Mouse (Mus musculus): ENCODE measurements around the gene Borcs5.

The Borcs5 gene

GRCm38 (mm10) chr6:134630447-134630846, 8.9 kb upstream of the Borcs5 start:
- DNase-seq (ENCODE audit: low spot score in 2 of 2) = no peak

- peak in 1 of 2 experiments; percentile 10 for DNase-seq (ENCODE audit: low spot score in 2 of 2)
Measured at GRCm38 (mm10) chr6:134631947-134632687, 7.2 kb upstream of the Borcs5 start, which contains the start of gene Mansc1. TSS of gene Mansc1 (minus strand) at chr6:134632488.

DNA sequence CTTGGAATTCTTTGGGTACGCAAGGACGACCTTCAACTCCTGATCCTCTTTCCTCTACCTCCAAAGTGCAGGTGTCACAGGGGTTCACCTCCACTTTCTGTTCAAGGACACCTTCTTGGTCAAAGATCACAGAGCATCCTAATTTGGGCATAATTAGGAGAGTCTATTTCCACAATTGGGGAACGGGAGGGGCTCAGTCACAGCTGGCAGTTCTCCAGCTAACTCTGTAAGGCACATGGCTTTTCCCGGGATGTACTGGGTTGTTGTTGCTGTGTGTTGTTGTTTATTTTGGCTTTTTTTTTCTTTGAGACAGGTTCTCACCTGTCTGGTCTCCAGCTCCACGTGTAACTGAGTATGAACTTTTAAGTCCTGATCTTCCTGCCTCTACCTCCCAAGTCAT, 6.6 kb upstream of the Borcs5 start:
- DNase-seq (ENCODE audit: low spot score in 2 of 2) = no peak

DNA sequence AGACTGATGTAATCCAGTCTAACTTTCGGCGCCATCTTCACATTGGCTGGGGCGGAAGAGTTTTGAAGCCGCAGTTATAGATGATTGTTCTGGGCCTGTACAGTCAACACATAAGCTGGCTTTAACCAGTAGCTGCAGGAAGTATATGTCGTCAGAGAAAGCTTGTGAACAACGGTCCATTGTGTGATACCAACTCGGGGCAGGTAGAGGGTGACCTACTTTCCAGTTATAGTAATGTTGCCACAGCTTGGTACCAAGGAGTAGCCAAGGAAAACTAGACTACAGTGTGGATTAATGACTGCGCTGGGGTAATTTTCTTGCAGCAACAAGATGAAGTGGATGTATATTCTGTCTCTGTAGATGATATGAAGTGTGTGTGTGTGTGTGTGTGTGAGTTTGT, 5.8 kb upstream of the Borcs5 start:
- no peak for DNase-seq (ENCODE audit: low spot score in 2 of 2)

DNA sequence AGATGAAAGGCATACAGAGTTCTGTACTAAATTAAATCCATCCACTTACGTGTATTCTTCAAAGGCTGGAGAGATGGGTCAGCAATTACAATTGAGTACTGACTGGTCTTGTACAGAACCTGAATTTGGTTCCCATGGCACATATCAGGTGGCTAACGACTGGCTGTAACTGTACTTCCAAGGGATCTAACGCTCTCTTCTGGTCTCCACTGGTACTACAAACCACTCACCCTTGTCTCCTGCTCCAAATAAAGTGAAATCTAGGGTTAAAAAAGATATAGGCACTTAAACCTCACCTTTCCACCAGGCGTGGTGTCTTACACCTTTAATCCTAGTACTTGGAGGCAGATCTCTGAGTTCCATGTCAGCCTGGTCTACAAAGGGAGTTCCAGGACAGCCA, 2.8 kb upstream of the Borcs5 start:
- no peak for DNase-seq (ENCODE audit: low spot score in 2 of 2)

GRCm38 (mm10) chr6:134639900-134640299, 590 bp downstream of the Borcs5 start:
- no peak for DNase-seq (ENCODE audit: low spot score in 2 of 2)

DNA sequence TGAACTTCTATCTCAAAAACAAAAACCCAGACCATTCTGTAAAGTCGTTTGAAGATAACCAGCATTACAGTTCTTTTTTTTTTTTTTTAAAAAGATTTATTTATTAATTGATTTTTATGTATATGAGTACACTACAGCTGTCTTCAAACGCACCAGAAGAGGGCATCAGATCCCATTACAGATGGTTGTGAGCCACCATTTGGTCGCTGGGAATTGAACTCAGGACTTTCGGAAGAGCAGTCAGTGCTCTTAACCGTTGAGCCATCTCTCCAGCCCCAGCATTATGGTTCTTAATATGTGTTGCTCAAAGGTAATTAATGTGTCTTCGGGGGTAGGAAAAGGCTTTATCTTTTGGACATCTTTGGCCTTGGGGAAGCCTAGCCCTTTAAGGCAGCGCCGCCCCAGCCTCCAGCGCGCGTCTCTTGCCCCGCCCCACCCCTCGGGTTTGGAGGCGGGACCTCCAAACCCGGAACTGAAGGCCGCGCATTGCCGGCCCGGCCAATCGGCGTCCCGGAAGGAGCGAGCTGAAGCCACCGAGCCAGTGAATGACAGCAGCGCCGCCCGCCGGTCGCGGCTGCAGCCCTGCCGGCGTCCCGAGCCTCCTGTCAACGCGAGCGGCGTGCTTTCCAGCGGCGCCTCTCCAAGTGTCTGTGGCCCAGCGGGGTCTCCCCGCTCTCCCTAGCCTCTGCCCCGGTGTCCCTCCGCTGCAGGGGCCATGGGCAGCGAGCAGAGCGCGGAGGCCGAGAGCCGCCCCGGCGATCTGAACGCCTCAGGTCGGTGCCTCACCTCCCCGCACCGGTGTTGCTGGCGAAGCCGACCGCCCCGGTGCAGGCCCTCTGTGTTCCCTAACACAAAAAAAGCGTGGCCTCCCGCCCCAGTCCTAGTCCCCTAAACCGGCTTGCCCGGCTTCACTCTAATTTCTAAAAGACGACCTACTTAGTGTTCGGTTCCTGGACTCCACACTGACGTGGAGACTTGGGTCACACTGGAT, 1.5 kb downstream of the Borcs5 start:
- DNase-seq (ENCODE audit: low spot score in 2 of 2) = peak; percentile 84 to 89

DNA sequence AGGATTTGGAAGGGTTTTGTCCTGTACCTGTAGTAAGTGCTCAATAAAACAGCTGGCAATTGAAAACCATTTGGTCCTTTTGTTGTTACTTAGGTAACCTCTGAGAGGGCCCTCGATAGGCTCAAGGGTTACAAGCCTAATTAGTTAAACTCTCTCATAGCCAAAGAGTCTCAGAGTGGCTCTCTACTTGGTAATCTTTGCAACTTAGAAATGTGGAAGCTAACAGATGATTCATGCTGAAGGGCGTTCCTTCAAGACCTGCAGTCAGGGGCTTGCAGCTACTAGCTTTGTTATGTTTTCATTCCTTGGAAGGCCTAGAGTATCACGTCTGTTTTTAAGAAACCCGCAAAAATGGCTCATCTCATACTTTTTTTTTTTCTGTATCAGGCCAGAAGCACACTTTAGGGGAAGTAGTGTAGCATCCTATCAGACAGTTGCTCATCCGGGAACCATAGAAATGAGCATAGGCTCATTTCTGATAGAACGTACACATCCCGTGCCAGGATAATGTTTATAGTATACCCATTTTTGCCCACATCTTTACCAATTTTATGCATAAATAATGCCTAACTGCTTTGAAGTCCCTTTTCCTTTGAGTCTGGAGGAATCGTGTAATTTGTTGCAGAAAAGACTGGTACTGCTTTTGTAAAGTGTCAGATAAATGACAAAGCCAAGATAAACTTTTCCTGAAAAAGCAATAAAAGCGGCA, 2.6 kb downstream of the Borcs5 start:
- no peak for DNase-seq (ENCODE audit: low spot score in 2 of 2)

GRCm38 (mm10) chr6:134643296-134643695, 4.0 kb downstream of the Borcs5 start:
- peak in 1 of 2 experiments; percentile 9 for DNase-seq (ENCODE audit: low spot score in 2 of 2)

DNA sequence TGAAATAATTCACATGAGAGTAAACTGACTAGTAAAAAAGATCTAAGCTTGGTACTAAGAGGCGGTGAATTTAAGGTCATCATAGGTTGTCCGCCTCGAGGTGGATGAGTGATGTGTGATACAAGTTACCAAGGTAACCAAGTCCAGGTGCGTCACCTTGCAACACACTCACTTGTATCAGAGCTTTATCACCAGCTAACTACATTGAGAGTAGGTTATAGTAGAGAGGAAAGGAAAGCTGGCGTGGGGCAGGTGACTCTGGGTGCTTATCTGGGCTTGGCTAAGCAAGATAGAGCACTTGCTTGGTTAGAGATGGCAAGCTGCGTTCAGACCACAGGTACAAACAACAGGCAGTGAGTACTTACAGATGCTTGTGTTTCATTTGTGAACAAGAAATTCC, 7.5 kb downstream of the Borcs5 start:
- no peak for DNase-seq (ENCODE audit: low spot score in 2 of 2)

GRCm38 (mm10) chr6:134647621-134648020, 8.3 kb downstream of the Borcs5 start:
- DNase-seq (ENCODE audit: low spot score in 2 of 2) = no peak

- DNase-seq (ENCODE audit: low spot score in 2 of 2) = no peak
Measured at GRCm38 (mm10) chr6:134648356-134648755, 9.0 kb downstream of the Borcs5 start.

DNA sequence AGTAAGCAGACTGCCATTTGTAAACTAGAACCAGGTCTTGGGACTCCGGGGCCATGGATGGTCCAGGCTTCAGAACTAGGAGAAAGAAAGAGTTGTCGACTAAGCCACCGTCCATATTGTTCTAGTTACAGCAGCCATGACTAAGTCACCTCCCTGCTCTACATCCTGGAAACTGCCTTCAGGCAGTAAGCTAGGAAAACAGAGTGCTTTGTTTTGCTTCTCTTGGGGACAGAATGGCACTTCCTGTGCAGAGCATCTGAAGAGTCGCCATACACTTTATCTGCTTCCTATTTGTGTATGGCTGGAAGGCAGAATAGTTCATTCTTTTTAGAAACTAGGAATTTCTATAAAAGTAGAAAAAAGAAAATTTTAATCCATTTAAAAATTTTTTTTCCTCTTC, 17.2 kb downstream of the Borcs5 start:
- DNase-seq (ENCODE audit: low spot score in 2 of 2) = no peak

- DNase-seq (ENCODE audit: low spot score in 2 of 2) = peak in 1 of 2 experiments; percentile 9
Measured at GRCm38 (mm10) chr6:134659108-134659958, 20.0 kb downstream of the Borcs5 start.

- no peak for DNase-seq (ENCODE audit: low spot score in 2 of 2)
Measured at GRCm38 (mm10) chr6:134660714-134661406, 21.6 kb downstream of the Borcs5 start.

- no peak for DNase-seq (ENCODE audit: low spot score in 2 of 2)
Measured at GRCm38 (mm10) chr6:134664573-134664972, 25.3 kb downstream of the Borcs5 start.

- no peak for DNase-seq (ENCODE audit: low spot score in 2 of 2)
Measured at GRCm38 (mm10) chr6:134665817-134666216, 26.5 kb downstream of the Borcs5 start.

DNA sequence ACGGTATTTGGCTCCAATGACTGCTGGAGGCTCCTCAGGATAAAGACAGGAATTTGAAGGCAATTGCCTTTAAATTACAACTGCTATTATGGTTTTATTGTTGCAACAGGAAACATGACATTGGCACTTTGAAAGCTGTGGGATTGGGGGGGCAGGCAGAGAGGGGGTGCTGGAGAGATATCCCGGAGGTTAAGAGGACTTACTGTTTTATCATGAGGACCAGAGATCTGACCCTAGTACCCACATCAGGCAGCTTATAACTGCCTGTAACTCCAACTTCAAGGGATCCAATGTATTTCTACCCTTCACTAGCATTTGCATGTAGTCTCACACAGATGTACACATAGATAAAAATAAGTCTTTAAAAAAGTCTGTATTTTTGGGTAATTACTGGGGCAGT, 29.2 kb downstream of the Borcs5 start:
- no peak for DNase-seq (ENCODE audit: low spot score in 2 of 2)

- DNase-seq (ENCODE audit: low spot score in 2 of 2) = no peak
Measured at GRCm38 (mm10) chr6:134669179-134669865, 30.0 kb downstream of the Borcs5 start.

DNA sequence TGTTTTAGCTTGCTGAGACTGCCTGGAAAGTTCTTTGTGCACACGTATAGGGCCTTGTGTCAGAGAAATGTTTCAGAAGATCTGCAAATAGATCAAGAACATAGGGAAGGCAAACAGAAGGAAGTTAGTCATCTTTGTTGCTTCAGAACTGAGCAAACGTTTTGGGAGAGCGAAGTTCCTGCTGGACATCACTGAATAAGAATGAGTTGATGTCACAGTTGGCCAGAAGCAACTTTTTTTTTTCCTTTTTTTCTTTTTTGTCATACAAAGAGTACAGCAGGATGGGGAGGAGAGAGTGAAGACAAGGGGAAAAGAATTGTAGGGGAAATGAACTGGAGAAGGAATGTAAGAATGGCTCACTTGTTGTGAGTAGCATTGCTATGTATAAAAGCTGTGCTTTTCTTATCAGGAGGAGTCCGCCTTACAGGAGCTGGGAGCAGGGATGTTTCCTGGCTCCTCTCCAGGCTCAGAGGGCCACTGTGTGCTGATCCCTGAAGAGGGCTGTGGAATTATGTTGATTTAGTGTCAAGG, 31.6 kb downstream of the Borcs5 start:
- no peak for DNase-seq (ENCODE audit: low spot score in 2 of 2)
